Mouse (Mus musculus): ENCODE measurements around the gene Mrpl16. TPM values are rescaled to one million over a fixed set of nuclear protein-coding genes. Genes with fewer than 3 reads are reported as not detected.

Gene Mrpl16
- polyA plus RNA-seq, 1 experiment from 2014 or later: 53.7 TPM

Other genes with a start within 250 kb of the Mrpl16 start
- 0.49 and 0.91 TPM in 2 replicates for gene Ms4a4d, start 233.6 kb upstream of the Mrpl16 start, polyA plus RNA-seq (2014; fragmentation: Nextera tagmentation; extraction: Ambion mirVana)
- gene Ms4a6d, start 165.5 kb upstream of the Mrpl16 start, polyA plus RNA-seq (2014; fragmentation: Nextera tagmentation; extraction: Ambion mirVana): 2.5 and 2.7 TPM in 2 replicates
- 0.17 and 0.22 TPM in 2 replicates for gene Ms4a2, start 146.7 kb upstream of the Mrpl16 start, polyA plus RNA-seq (2014; fragmentation: Nextera tagmentation; extraction: Ambion mirVana)
- 0.36 and 0.52 TPM in 2 replicates for gene Ms4a3, start 129.5 kb upstream of the Mrpl16 start, polyA plus RNA-seq (2014; fragmentation: Nextera tagmentation; extraction: Ambion mirVana)
- gene Oosp2, start 109.8 kb upstream of the Mrpl16 start, polyA plus RNA-seq (2014; fragmentation: Nextera tagmentation; extraction: Ambion mirVana): not detected in 2 replicates
- gene Oosp1, start 79.2 kb upstream of the Mrpl16 start, polyA plus RNA-seq (2014; fragmentation: Nextera tagmentation; extraction: Ambion mirVana): not detected in 2 replicates
- gene Oosp3, start 73.3 kb upstream of the Mrpl16 start, polyA plus RNA-seq (2014; fragmentation: Nextera tagmentation; extraction: Ambion mirVana): not detected in 2 replicates
- gene Gif, start 22.8 kb upstream of the Mrpl16 start, polyA plus RNA-seq (2014; fragmentation: Nextera tagmentation; extraction: Ambion mirVana): not detected in 2 replicates
- gene Stx3, start 49.0 kb downstream of the Mrpl16 start, polyA plus RNA-seq (2014; fragmentation: Nextera tagmentation; extraction: Ambion mirVana): 10.8 and 13.0 TPM in 2 replicates
- gene Olfr1417, start 68.8 kb downstream of the Mrpl16 start, polyA plus RNA-seq (2014; fragmentation: Nextera tagmentation; extraction: Ambion mirVana): not detected in 2 replicates
- not detected in 2 replicates for gene Olfr1418, start 90.7 kb downstream of the Mrpl16 start, polyA plus RNA-seq (2014; fragmentation: Nextera tagmentation; extraction: Ambion mirVana)
- gene Olfr1419, start 104.7 kb downstream of the Mrpl16 start, polyA plus RNA-seq (2014; fragmentation: Nextera tagmentation; extraction: Ambion mirVana): not detected in 2 replicates
- gene Olfr1420, start 116.2 kb downstream of the Mrpl16 start, polyA plus RNA-seq (2014; fragmentation: Nextera tagmentation; extraction: Ambion mirVana): 0.07 TPM in 1 of 2 replicates, not detected in the other
- gene Patl1, start 142.0 kb downstream of the Mrpl16 start, polyA plus RNA-seq (2014; fragmentation: Nextera tagmentation; extraction: Ambion mirVana): 25.9 and 27.9 TPM in 2 replicates
- 6.4 and 7.2 TPM in 2 replicates for gene Osbp, start 195.6 kb downstream of the Mrpl16 start, polyA plus RNA-seq (2014; fragmentation: Nextera tagmentation; extraction: Ambion mirVana)

Data from embryonic facial prominence, embryonic 11.5 days (tissue).